Mouse (Mus musculus): ENCODE measurements around the gene Sec14l1. TPM values are rescaled to one million over a fixed set of nuclear protein-coding genes. Genes with fewer than 3 reads are reported as not detected.
"Not testable (repeated sequence)": the region's sequence is repeated elsewhere in the genome, so short reads cannot be mapped to it uniquely, and the experiment has no call there.

Sec14l1 gene
- polyA plus RNA-seq (2015; fragmentation: Nextera tagmentation; extraction: Ambion mirVana) = 53.9 and 63.4 TPM in 2 replicates

- ATAC-seq = peak; percentile 96
- H3K9ac ChIP-seq (ENCODE audit: low read depth, low read length) = peak within 1 kb of the TSS; percentile 87
- H3K27me3 ChIP-seq (replicated peaks; ENCODE audit: control insufficient read depth, insufficient read depth, low read length) = no peaks in the 10 kb centered on the region
- H3K4me2 ChIP-seq (ENCODE audit: low read length) = peak within 1 kb of the TSS; percentile 74
- under 1% methylated on average over 40 of the region's 67 CpGs for WGBS
- H3K4me1 ChIP-seq (ENCODE audit: control insufficient read depth, insufficient read depth, low read depth, low read length) = peaks cover 42% of the 10 kb centered on the region
- peak within 1 kb of the TSS; percentile 99 for H3K27ac ChIP-seq (ENCODE audit: low read depth, low read length)
- H3K36me3 ChIP-seq (ENCODE audit: control insufficient read depth, insufficient read depth, low read length) = no peaks in the 10 kb centered on the region
- no peaks in the 10 kb centered on the region for H3K9me3 ChIP-seq (ENCODE audit: control insufficient read depth, low read length)
- peak within 1 kb of the TSS; percentile 76 for H3K4me3 ChIP-seq (ENCODE audit: low read length)
Observed at GRCm38 (mm10) chr11:117114592-117115345, at the start of gene Sec14l1. TSS of gene Sec14l1 (plus strand) at chr11:117115168.

- not testable (repeated sequence) for H3K36me3 ChIP-seq (ENCODE audit: control insufficient read depth, insufficient read depth, low read length); H3K27me3 ChIP-seq (replicated peaks; ENCODE audit: control insufficient read depth, insufficient read depth, low read length); H3K4me3 ChIP-seq (ENCODE audit: low read length); H3K4me2 ChIP-seq (ENCODE audit: low read length); H3K27ac ChIP-seq (ENCODE audit: low read depth, low read length); ATAC-seq; H3K4me1 ChIP-seq (ENCODE audit: control insufficient read depth, insufficient read depth, low read depth, low read length); H3K9me3 ChIP-seq (ENCODE audit: control insufficient read depth, low read length); H3K9ac ChIP-seq (ENCODE audit: low read depth, low read length)
- 80% methylated on average over 5 of the region's 5 CpGs for WGBS
Observed at GRCm38 (mm10) chr11:117065602-117066001, 49.4 kb upstream of the Sec14l1 start.

DNA sequence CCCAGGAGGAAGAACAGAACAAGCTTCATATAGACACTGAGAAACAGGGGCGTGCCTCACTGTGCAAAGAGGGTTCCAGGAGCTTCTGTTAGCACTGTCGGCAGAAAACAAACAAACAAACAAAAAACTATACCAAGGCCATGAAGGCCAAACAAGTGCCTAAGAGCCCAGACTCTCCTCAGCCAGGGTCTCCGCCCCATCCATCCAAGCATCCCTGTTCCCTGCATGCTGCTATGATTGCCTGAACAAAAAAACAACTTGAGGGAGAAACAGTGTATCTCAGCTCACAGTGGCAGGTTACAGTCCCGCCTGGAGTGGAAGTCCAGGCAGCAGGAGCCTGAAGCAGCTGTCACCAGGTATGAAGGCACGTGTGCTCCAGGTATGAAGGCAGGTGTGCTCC is 48.2 kb upstream of the Sec14l1 start:
- Histone ChIP-seq H3K36me3 (ENCODE audit: control insufficient read depth, insufficient read depth, low read length) (no peaks in the 10 kb centered on the region), H3K27ac (ENCODE audit: low read depth, low read length) (no peak overlapping the region), H3K9ac (ENCODE audit: low read depth, low read length) (no peak overlapping the region), H3K4me3 (ENCODE audit: low read length) (no peak overlapping the region), H3K27me3 (replicated peaks; ENCODE audit: control insufficient read depth, insufficient read depth, low read length) (peaks cover 2% of the 10 kb centered on the region; the same call in 1 of the 2 replicates), H3K4me2 (ENCODE audit: low read length) (no peak overlapping the region), H3K9me3 (ENCODE audit: control insufficient read depth, low read length) (no peaks in the 10 kb centered on the region), H3K4me1 (ENCODE audit: control insufficient read depth, insufficient read depth, low read depth, low read length) (peaks cover 4% of the 10 kb centered on the region)
- no peak for ATAC-seq
- WGBS = 76% methylated on average over 5 of the region's 5 CpGs

DNA sequence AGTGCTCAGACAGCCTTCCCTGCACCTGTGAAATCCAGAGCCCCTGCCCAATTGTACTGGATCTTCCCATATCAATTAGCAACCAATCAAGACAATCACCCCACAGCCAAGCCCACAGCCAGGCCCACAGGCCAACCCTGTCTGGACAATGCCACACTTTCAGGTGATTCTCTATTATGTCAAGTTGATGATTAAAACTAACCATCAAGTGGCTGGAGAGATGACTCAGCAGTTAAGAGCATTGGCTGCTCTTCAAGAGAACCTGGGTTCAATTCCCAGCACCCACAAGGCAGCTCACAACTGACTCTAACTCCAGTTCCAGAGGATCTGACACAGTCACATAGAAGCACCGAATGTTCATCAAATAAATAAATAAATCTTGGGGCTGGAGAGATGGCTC is 46.6 kb upstream of the Sec14l1 start:
- Histone ChIP-seq H3K4me1 (ENCODE audit: control insufficient read depth, insufficient read depth, low read depth, low read length) (peaks cover under 1% of the 10 kb centered on the region), H3K4me3 (ENCODE audit: low read length) (no peak overlapping the region), H3K27me3 (replicated peaks; ENCODE audit: control insufficient read depth, insufficient read depth, low read length) (peaks cover 2% of the 10 kb centered on the region; the same call in 1 of the 2 replicates), H3K36me3 (ENCODE audit: control insufficient read depth, insufficient read depth, low read length) (no peaks in the 10 kb centered on the region), H3K9ac (ENCODE audit: low read depth, low read length) (no peak overlapping the region), H3K4me2 (ENCODE audit: low read length) (no peak overlapping the region), H3K27ac (ENCODE audit: low read depth, low read length) (no peak overlapping the region), H3K9me3 (ENCODE audit: control insufficient read depth, low read length) (no peaks in the 10 kb centered on the region)
- 90% methylated on average over 1 of the region's 1 CpGs for WGBS
- ATAC-seq = no peak

DNA sequence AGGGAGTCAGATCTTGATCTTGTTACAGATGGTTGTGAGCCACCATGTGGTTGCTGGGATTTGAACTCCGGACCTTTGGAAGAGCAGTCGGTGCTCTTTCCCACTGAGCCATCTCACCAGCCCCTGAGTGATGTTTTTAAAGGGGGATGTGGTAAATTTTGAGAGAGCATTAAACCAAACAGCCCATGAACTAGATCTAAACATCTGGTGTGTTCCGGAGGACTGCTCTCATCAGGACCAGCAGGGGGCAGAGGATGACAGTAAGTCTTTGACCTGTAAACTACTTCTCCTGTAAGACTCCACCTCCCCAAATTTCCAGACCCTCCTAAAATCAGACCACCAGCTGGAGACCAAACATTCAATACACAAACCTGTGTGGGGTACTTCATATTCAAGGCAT is 45.9 kb upstream of the Sec14l1 start:
- no peaks in the 10 kb centered on the region for H3K4me1 ChIP-seq (ENCODE audit: control insufficient read depth, insufficient read depth, low read depth, low read length)
- no peak overlapping the region for H3K27ac ChIP-seq (ENCODE audit: low read depth, low read length)
- H3K9me3 ChIP-seq (ENCODE audit: control insufficient read depth, low read length) = no peaks in the 10 kb centered on the region
- no peak overlapping the region for H3K4me2 ChIP-seq (ENCODE audit: low read length)
- ATAC-seq = no peak
- H3K36me3 ChIP-seq (ENCODE audit: control insufficient read depth, insufficient read depth, low read length) = no peaks in the 10 kb centered on the region
- no peak overlapping the region for H3K4me3 ChIP-seq (ENCODE audit: low read length)
- no peak overlapping the region for H3K9ac ChIP-seq (ENCODE audit: low read depth, low read length)
- H3K27me3 ChIP-seq (replicated peaks; ENCODE audit: control insufficient read depth, insufficient read depth, low read length) = peaks cover 2% of the 10 kb centered on the region; the same call in 1 of the 2 replicates
- WGBS = 76% methylated on average over 3 of the region's 3 CpGs

DNA sequence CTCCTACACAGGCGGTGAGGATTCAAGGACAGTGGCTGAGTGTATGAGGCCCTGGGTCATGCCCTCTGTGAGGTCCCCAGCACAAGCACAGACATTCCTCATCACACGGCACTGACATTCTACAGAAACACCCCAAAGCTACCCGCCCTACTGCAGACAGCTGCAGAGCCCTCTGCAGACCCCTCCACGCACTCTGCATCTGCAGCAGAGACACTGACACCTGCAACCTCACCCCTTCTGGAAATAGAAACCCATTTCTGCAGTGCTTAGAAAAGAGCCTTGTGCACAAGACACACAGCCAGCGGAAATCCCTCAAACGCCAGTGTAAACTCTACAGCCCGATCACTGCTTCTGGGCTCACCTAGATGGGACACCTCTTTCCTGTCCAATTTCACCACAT is 44.3 kb upstream of the Sec14l1 start:
- H3K36me3 ChIP-seq (ENCODE audit: control insufficient read depth, insufficient read depth, low read length) = no peaks in the 10 kb centered on the region
- ATAC-seq = no peak
- H3K27me3 ChIP-seq (replicated peaks; ENCODE audit: control insufficient read depth, insufficient read depth, low read length) = peaks cover 2% of the 10 kb centered on the region; the same call in 1 of the 2 replicates
- no peak overlapping the region for H3K4me3 ChIP-seq (ENCODE audit: low read length)
- H3K9me3 ChIP-seq (ENCODE audit: control insufficient read depth, low read length) = no peaks in the 10 kb centered on the region
- no peak overlapping the region for H3K9ac ChIP-seq (ENCODE audit: low read depth, low read length)
- H3K4me2 ChIP-seq (ENCODE audit: low read length) = no peak overlapping the region
- H3K27ac ChIP-seq (ENCODE audit: low read depth, low read length) = no peak overlapping the region
- 83% methylated on average over 7 of the region's 7 CpGs for WGBS
- no peaks in the 10 kb centered on the region for H3K4me1 ChIP-seq (ENCODE audit: control insufficient read depth, insufficient read depth, low read depth, low read length)

DNA sequence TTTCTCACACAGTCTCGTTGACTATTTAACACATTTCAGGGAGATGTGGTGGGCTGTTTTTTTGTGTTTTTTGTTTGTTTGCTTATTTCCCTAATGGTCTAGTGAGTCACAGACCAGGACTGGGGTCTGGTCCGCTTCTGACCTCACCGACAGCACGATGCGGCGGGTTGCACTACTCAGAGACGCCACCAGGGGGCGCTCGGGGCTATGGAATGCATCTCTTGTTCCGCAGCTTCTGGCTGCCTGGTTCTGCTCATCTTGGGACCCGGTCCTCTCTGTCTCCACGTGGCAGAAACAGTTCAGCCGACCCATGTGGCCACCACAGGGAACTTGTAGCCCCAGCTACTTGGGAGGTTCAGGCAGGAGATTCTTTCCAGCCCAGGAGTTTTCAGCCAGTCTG is 42.8 kb upstream of the Sec14l1 start:
- Histone ChIP-seq H3K4me2 (ENCODE audit: low read length) (no peak overlapping the region), H3K9ac (ENCODE audit: low read depth, low read length) (no peak overlapping the region), H3K9me3 (ENCODE audit: control insufficient read depth, low read length) (no peaks in the 10 kb centered on the region), H3K27ac (ENCODE audit: low read depth, low read length) (no peak overlapping the region), H3K27me3 (replicated peaks; ENCODE audit: control insufficient read depth, insufficient read depth, low read length) (peaks cover 2% of the 10 kb centered on the region; the same call in 1 of the 2 replicates), H3K4me3 (ENCODE audit: low read length) (no peak overlapping the region), H3K4me1 (ENCODE audit: control insufficient read depth, insufficient read depth, low read depth, low read length) (peaks cover 5% of the 10 kb centered on the region), H3K36me3 (ENCODE audit: control insufficient read depth, insufficient read depth, low read length) (no peaks in the 10 kb centered on the region)
- 2% methylated on average over 13 of the region's 13 CpGs for WGBS
- ATAC-seq = peak; percentile 57

GRCm38 (mm10) chr11:117073426-117073825 is 41.5 kb upstream of the Sec14l1 start:
- no peak for ATAC-seq
- peaks cover 2% of the 10 kb centered on the region; the same call in 1 of the 2 replicates for H3K27me3 ChIP-seq (replicated peaks; ENCODE audit: control insufficient read depth, insufficient read depth, low read length)
- 95% methylated on average over 9 of the region's 9 CpGs for WGBS
- no peak overlapping the region for H3K27ac ChIP-seq (ENCODE audit: low read depth, low read length)
- H3K36me3 ChIP-seq (ENCODE audit: control insufficient read depth, insufficient read depth, low read length) = peaks cover 3% of the 10 kb centered on the region; the same call in 1 of the 2 replicates
- no peaks in the 10 kb centered on the region for H3K9me3 ChIP-seq (ENCODE audit: control insufficient read depth, low read length)
- no peak overlapping the region for H3K4me3 ChIP-seq (ENCODE audit: low read length)
- no peak overlapping the region for H3K9ac ChIP-seq (ENCODE audit: low read depth, low read length)
- no peak overlapping the region for H3K4me2 ChIP-seq (ENCODE audit: low read length)
- peaks cover 15% of the 10 kb centered on the region for H3K4me1 ChIP-seq (ENCODE audit: control insufficient read depth, insufficient read depth, low read depth, low read length)

GRCm38 (mm10) chr11:117076576-117077196 is 38.3 kb upstream of the Sec14l1 start:
- peak overlapping the region; percentile 83 for H3K27ac ChIP-seq (ENCODE audit: low read depth, low read length)
- peaks cover 18% of the 10 kb centered on the region for H3K4me1 ChIP-seq (ENCODE audit: control insufficient read depth, insufficient read depth, low read depth, low read length)
- peak overlapping the region; percentile 90 for H3K9ac ChIP-seq (ENCODE audit: low read depth, low read length)
- peak overlapping the region; percentile 99 for H3K4me2 ChIP-seq (ENCODE audit: low read length)
- ATAC-seq = peak; percentile 85
- under 1% methylated on average over 54 of the region's 54 CpGs for WGBS
- H3K4me3 ChIP-seq (ENCODE audit: low read length) = peak overlapping the region; percentile 85
- H3K36me3 ChIP-seq (ENCODE audit: control insufficient read depth, insufficient read depth, low read length) = peaks cover 20% of the 10 kb centered on the region
- H3K9me3 ChIP-seq (ENCODE audit: control insufficient read depth, low read length) = no peaks in the 10 kb centered on the region
- no peaks in the 10 kb centered on the region for H3K27me3 ChIP-seq (replicated peaks; ENCODE audit: control insufficient read depth, insufficient read depth, low read length)

Measured in hindbrain, embryonic 16.5 days (tissue).